Mouse (Mus musculus) hindbrain, embryonic 15.5 days (tissue): ENCODE results near the gene Gfi1b. TPM values are rescaled to one million over a fixed set of nuclear protein-coding genes. Genes with fewer than 3 reads are reported as not detected.

Experiments used
- ATAC-seq: fragments of 200-750 bp; cut with Nextera tagmentation; 2 replicates; pipeline ENCODE4 v1.8.0; 2017; ENCODE audit warnings: low read depth, moderate number of reproducible peaks, moderate TSS enrichment; ENCODE audit not compliant: low FRiP score
- H3K27ac ChIP-seq: fragments of 300-500 bp; sonication (generic); replicated peaks from 2 replicates; pipeline ENCODE4 v1.5.1; 2015; ENCODE audit warnings: mild to moderate bottlenecking, inconsistent platforms
- H3K27me3 ChIP-seq: fragments of 300-500 bp; sonication (generic); 2 replicates; pipeline ENCODE4 v1.6.1; 2015; ENCODE audit warnings: control low read depth, inconsistent platforms
- H3K36me3 ChIP-seq: fragments of 300-500 bp; sonication (generic); 2 replicates; pipeline ENCODE4 v1.6.1; 2015; ENCODE audit warnings: control low read depth, inconsistent platforms
- H3K4me1 ChIP-seq: fragments of 300-500 bp; sonication (generic); replicated peaks from 2 replicates; pipeline ENCODE4 v1.6.1; 2015; ENCODE audit warnings: control low read depth, inconsistent platforms
- H3K4me2 ChIP-seq: fragments of 300-500 bp; sonication (generic); 2 replicates; pipeline ENCODE4 v1.6.1; 2015; ENCODE audit warnings: moderate library complexity, mild to moderate bottlenecking, inconsistent platforms
- H3K4me3 ChIP-seq: fragments of 300-500 bp; sonication (generic); 2 replicates; pipeline ENCODE4 v1.5.1; 2015; ENCODE audit warnings: mild to moderate bottlenecking, inconsistent platforms
- H3K9ac ChIP-seq: fragments of 300-500 bp; sonication (generic); 2 replicates; pipeline ENCODE4 v1.6.1; 2015; ENCODE audit warnings: inconsistent platforms
- H3K9me3 ChIP-seq: fragments of 300-500 bp; sonication (generic); 2 replicates; pipeline ENCODE4 v1.6.1; 2016; ENCODE audit warnings: control low read depth, inconsistent platforms
- WGBS: fragments of 180-500 bp; shearing (Covaris S2); methylation state at CpG from one replicate; pipeline ENCODE4 v1.1.7; 2015; 5-methylcytosine and 5-hydroxymethylcytosine counted together
- polyA plus RNA-seq: library from polyadenylated mRNA; unstranded; fragments of >200 nt; fragmentation: Nextera tagmentation; extraction: Ambion mirVana; gene quantifications from 2 replicates; pipeline ENCODE4 v1.2.1, GENCODE M21; 2015

Gene Gfi1b
- polyA plus RNA-seq, 1 experiment from 2014 or later, result 0.36 TPM

- peaks cover 3% of the 10 kb centered on the region; the same call in 1 of the 2 replicates for H3K27me3 ChIP-seq
- no peaks in the 10 kb centered on the region for H3K9me3 ChIP-seq
- H3K36me3 ChIP-seq, result no peaks in the 10 kb centered on the region
- no peak overlapping the region for H3K9ac ChIP-seq
- ATAC-seq, result no peak
- H3K4me2 ChIP-seq, result no peak overlapping the region
- H3K4me1 ChIP-seq, result no peaks in the 10 kb centered on the region
- 9% methylated on average over 15 of the region's 15 CpGs for WGBS
- no peak overlapping the region for H3K27ac ChIP-seq
- no peak overlapping the region for H3K4me3 ChIP-seq
Observed at GRCm38 (mm10) chr2:28592809-28593208, 29.0 kb downstream of the Gfi1b start.

DNA sequence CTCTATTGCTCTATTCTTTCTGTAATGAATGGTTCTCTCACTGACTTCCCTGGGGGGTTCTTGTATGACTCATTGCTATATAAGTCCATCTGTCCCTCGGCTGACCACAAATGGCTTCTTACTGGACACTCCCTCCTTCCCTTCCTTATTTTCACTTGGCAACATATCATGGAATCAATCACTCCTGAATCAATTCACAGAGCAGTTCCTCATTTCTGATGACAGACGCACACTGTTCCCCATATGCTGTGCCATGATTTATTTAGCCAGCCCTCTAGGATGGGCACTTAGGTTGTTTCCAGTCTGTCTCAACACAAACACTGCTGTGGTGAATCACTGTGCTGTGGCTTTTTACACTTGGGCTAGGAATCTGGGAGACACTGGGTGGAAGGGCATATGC, 30.3 kb downstream of the Gfi1b start:
- Histone ChIP-seq H3K4me2 (no peak overlapping the region), H3K27ac (no peak overlapping the region), H3K36me3 (no peaks in the 10 kb centered on the region), H3K9ac (no peak overlapping the region), H3K4me3 (no peak overlapping the region), H3K4me1 (no peaks in the 10 kb centered on the region), H3K27me3 (peaks cover 3% of the 10 kb centered on the region; the same call in 1 of the 2 replicates), H3K9me3 (no peaks in the 10 kb centered on the region)
- ATAC-seq, result no peak
- 65% methylated on average over 2 of the region's 2 CpGs for WGBS

- peaks cover 3% of the 10 kb centered on the region; the same call in 1 of the 2 replicates for H3K27me3 ChIP-seq
- no peaks in the 10 kb centered on the region for H3K9me3 ChIP-seq
- no peak for ATAC-seq
- H3K4me1 ChIP-seq, result peaks cover 4% of the 10 kb centered on the region
- H3K9ac ChIP-seq, result no peak overlapping the region
- H3K4me3 ChIP-seq, result no peak overlapping the region
- no peak overlapping the region for H3K4me2 ChIP-seq
- no peak overlapping the region for H3K27ac ChIP-seq
- 29% methylated on average over 1 of the region's 1 CpGs for WGBS
- H3K36me3 ChIP-seq, result no peaks in the 10 kb centered on the region
Observed at GRCm38 (mm10) chr2:28588574-28588973, 33.2 kb downstream of the Gfi1b start.

DNA sequence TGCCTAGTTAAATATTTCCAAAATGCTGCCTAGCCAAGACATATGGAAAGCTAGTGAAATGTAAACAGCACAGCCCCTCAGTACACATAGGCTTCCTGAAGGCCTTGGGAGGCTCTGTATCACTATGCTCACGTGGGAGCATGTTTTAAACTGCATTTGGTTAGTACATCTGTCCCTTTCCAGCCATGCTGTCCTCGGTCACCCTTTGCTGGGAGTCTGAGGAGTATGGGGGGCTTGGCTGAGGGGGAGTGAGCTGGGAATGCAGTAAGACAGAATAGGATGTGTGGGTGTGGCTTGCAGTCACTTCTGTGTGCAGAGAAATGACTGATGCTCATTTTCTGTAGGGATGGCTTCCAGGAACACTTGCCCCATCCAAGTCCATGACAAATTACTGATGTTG, 36.1 kb downstream of the Gfi1b start:
- Histone ChIP-seq H3K27me3 (no peaks in the 10 kb centered on the region), H3K9me3 (no peaks in the 10 kb centered on the region), H3K9ac (no peak overlapping the region), H3K4me3 (no peak overlapping the region), H3K36me3 (0 out of 2 replicates have a peak, but pooled peaks cover 1% of the 10 kb centered on the region), H3K4me1 (peaks cover 25% of the 10 kb centered on the region), H3K27ac (no peak overlapping the region), H3K4me2 (no peak overlapping the region)
- ATAC-seq, result no peak
- WGBS, result 49% methylated on average over 2 of the region's 2 CpGs

GRCm38 (mm10) chr2:28585043-28585571, 36.7 kb downstream of the Gfi1b start:
- Histone ChIP-seq H3K4me2 (no peak overlapping the region), H3K27me3 (no peaks in the 10 kb centered on the region), H3K9me3 (no peaks in the 10 kb centered on the region), H3K36me3 (peaks cover 2% of the 10 kb centered on the region; the same call in 1 of the 2 replicates), H3K4me3 (no peak overlapping the region), H3K27ac (no peak overlapping the region), H3K9ac (no peak overlapping the region), H3K4me1 (peaks cover 29% of the 10 kb centered on the region)
- no peak for ATAC-seq
- 19% methylated on average over 6 of the region's 6 CpGs for WGBS

- Histone ChIP-seq H3K27ac (peak within 1 kb of the TSS; percentile 98), H3K27me3 (no peaks in the 10 kb centered on the region), H3K4me1 (peaks cover 29% of the 10 kb centered on the region), H3K4me3 (peak within 1 kb of the TSS; percentile 90), H3K9me3 (no peaks in the 10 kb centered on the region), H3K4me2 (peak within 1 kb of the TSS; percentile 80), H3K36me3 (peaks cover 9% of the 10 kb centered on the region), H3K9ac (peak within 1 kb of the TSS; percentile 71)
- 78% methylated on average over 9 of the region's 9 CpGs for WGBS
- ATAC-seq, result no peak
Observed at GRCm38 (mm10) chr2:28583651-28584050, 38.1 kb downstream of the Gfi1b start, which contains the start of gene Gtf3c5. Gene Gtf3c5 (minus strand): TSS chr2:28583751.

- WGBS, result under 1% methylated on average over 56 of the region's 56 CpGs
- Histone ChIP-seq H3K4me3 (peak overlapping the region; percentile 90), H3K4me1 (peaks cover 29% of the 10 kb centered on the region), H3K9ac (peak overlapping the region; percentile 71), H3K36me3 (peaks cover 15% of the 10 kb centered on the region), H3K4me2 (peak overlapping the region; percentile 80), H3K27ac (peak overlapping the region; percentile 98), H3K9me3 (no peaks in the 10 kb centered on the region), H3K27me3 (no peaks in the 10 kb centered on the region)
- ATAC-seq, result peak; percentile 94
Observed at GRCm38 (mm10) chr2:28582647-28583353, 39.0 kb downstream of the Gfi1b start.

DNA sequence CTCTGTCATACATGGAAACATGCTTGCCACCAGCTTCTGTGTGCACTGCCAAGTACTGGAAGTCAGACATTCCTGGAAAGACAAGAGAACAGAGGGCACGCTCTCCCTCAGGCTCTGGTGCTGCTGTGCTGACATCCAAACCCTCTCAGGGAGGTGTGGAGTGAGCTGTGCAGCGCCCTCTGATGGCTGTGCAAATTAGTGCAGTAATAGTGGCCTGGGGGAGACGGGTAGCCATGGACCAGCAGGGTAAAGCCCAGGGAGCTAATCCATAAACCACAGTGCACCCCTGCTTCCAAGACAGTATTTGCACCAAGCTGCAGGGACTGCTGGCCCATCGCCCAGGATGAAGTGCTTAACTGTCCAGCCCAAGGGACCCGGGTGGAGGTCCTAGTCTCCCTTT, 43.8 kb downstream of the Gfi1b start:
- no peak overlapping the region for H3K4me3 ChIP-seq
- ATAC-seq, result no peak
- H3K4me1 ChIP-seq, result peaks cover 20% of the 10 kb centered on the region
- H3K9ac ChIP-seq, result no peak overlapping the region
- H3K4me2 ChIP-seq, result no peak overlapping the region
- no peak overlapping the region for H3K27ac ChIP-seq
- no peaks in the 10 kb centered on the region for H3K27me3 ChIP-seq
- peaks cover 49% of the 10 kb centered on the region for H3K36me3 ChIP-seq
- H3K9me3 ChIP-seq, result no peaks in the 10 kb centered on the region
- WGBS, result 73% methylated on average over 5 of the region's 5 CpGs

DNA sequence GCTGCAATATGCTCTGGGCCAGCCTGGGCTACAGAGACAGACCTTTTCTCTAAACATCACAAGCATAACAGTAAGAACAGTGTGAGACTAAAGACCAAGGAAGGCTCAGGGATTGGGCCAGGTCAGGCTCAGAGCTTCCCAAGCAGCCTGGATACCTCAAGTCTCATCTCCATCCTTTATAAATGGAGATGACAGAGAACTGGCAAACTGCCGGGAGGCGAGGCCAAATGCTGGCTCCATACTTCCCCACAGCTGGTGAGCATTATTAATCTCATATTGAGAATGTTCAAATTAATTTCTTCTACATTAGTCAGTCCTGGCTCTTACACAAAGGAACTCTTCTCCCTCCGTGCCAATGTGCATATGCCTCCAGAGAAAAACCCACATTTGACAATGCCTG, 45.0 kb downstream of the Gfi1b start:
- H3K4me3 ChIP-seq, result no peak overlapping the region
- 89% methylated on average over 3 of the region's 3 CpGs for WGBS
- peaks cover 59% of the 10 kb centered on the region for H3K36me3 ChIP-seq
- no peak overlapping the region for H3K9ac ChIP-seq
- no peaks in the 10 kb centered on the region for H3K9me3 ChIP-seq
- no peak overlapping the region for H3K4me2 ChIP-seq
- H3K4me1 ChIP-seq, result peaks cover 15% of the 10 kb centered on the region
- no peak for ATAC-seq
- H3K27me3 ChIP-seq, result no peaks in the 10 kb centered on the region
- no peak overlapping the region for H3K27ac ChIP-seq

DNA sequence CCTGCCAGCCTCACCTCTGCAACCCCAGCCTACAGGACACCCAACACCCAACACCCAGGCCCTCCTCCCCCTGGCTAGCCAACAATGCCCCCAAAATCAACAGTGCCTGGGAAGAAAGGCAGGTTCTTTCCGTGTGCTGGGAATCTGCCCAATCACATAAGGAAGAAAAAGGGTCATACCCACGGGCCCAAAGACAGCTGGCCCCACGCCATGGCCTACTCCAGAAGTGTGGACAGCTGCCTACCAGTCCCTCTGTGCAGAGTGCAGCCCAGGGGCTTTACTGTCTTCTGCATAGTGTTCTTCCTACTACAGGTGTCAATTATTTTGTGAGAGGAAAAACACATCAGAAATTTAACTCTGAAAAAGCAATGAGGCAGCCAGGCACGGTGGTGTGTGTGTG, 46.4 kb downstream of the Gfi1b start:
- ATAC-seq, result no peak
- Histone ChIP-seq H3K27ac (no peak overlapping the region), H3K4me1 (no peaks in the 10 kb centered on the region), H3K27me3 (no peaks in the 10 kb centered on the region), H3K9me3 (no peaks in the 10 kb centered on the region), H3K9ac (no peak overlapping the region), H3K4me2 (no peak overlapping the region), H3K4me3 (no peak overlapping the region), H3K36me3 (peaks cover 66% of the 10 kb centered on the region)
- 85% methylated on average over 4 of the region's 4 CpGs for WGBS

- H3K27ac ChIP-seq, result no peak overlapping the region
- no peak for ATAC-seq
- H3K4me2 ChIP-seq, result no peak overlapping the region
- H3K4me1 ChIP-seq, result no peaks in the 10 kb centered on the region
- WGBS, result 66% methylated on average over 2 of the region's 3 CpGs
- H3K9ac ChIP-seq, result no peak overlapping the region
- peaks cover 77% of the 10 kb centered on the region for H3K36me3 ChIP-seq
- H3K9me3 ChIP-seq, result no peaks in the 10 kb centered on the region
- H3K4me3 ChIP-seq, result no peak overlapping the region
- H3K27me3 ChIP-seq, result no peaks in the 10 kb centered on the region
Observed at GRCm38 (mm10) chr2:28569903-28570302, 51.9 kb downstream of the Gfi1b start.

- no peak for ATAC-seq
- H3K9me3 ChIP-seq, result no peaks in the 10 kb centered on the region
- H3K27ac ChIP-seq, result 0 out of 2 replicates have a peak overlapping the region, but pooled peaks have one; percentile 30
- H3K4me1 ChIP-seq, result no peaks in the 10 kb centered on the region
- no peak overlapping the region for H3K9ac ChIP-seq
- H3K4me2 ChIP-seq, result no peak overlapping the region
- no peaks in the 10 kb centered on the region for H3K27me3 ChIP-seq
- peaks cover 50% of the 10 kb centered on the region for H3K36me3 ChIP-seq
- no peak overlapping the region for H3K4me3 ChIP-seq
- WGBS, result 71% methylated on average over 5 of the region's 5 CpGs
Observed at GRCm38 (mm10) chr2:28566545-28566944, 55.2 kb downstream of the Gfi1b start.
